Mouse (Mus musculus): ENCODE results near the gene Esrrg. TPM values are rescaled to one million over a fixed set of nuclear protein-coding genes. Genes with fewer than 3 reads are reported as not detected.

Esrrg gene
- polyA plus RNA-seq, 1 experiment from 2014 or later = 22.4 TPM

DNA sequence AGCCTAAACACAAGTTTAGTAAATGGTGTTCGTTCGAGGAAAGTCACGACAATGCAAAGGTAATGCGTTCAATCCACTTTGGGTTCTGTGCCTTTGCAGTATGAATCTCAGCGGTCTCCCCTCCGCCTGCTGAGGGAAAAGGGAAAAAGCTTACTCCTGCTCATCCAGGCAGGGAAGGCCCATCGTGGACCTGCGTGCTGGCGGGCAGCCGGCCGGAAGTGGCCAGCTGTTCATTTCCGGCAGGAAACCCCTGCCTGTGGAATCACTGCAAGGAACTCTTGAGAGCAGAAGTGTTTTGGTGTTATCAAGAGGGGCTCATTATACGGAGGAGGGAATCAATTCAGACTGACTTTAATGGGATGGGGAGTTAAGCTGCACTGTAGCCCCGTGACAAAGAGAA, 127.9 kb downstream of the Esrrg start:
- Histone ChIP-seq H3K4me3 (no peak overlapping the region), H3K27ac (0 out of 2 replicates have a peak overlapping the region, but pooled peaks have one; percentile 53), H3K27me3 (ENCODE audit: insufficient read depth, poor library complexity, severe bottlenecking) (no peaks in the 10 kb centered on the region)

DNA sequence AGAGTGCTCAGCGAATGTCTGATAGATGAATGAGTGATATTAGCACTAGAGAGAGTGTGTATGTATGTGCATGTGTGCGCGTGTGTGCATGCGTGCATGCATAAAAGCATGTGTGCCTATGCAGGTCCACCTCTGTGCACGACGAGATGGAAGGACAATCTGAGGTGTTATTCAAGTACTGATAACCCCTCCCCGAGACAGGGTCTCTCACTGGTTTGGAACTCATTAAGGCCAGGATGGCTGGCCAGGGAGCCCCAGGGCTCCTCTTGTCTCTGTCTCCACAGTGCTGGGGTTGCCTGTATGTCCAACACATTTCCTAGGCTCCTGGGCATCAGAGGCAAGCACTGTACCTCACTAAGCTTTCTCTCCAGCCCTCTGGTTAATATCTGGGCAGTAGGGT, 128.7 kb downstream of the Esrrg start:
- Histone ChIP-seq H3K27ac (no peak overlapping the region), H3K4me1 (peaks cover 27% of the 10 kb centered on the region), H3K36me3 (no peaks in the 10 kb centered on the region), H3K27me3 (ENCODE audit: insufficient read depth, poor library complexity, severe bottlenecking) (no peaks in the 10 kb centered on the region), H3K9me3 (no peaks in the 10 kb centered on the region), H3K4me3 (no peak overlapping the region)
- peak; percentile 70 for DNase-seq (ENCODE audit: low spot score)
- 58% methylated on average over 7 of the region's 7 CpGs for WGBS

More for the DNA sequence above, 127.9 kb downstream of the Esrrg start:
- WGBS = 51% methylated on average over 14 of the region's 14 CpGs
- Histone ChIP-seq H3K4me1 (peaks cover 27% of the 10 kb centered on the region), H3K9me3 (no peaks in the 10 kb centered on the region), H3K36me3 (no peaks in the 10 kb centered on the region)
- peak; percentile 72 for DNase-seq (ENCODE audit: low spot score)

DNA sequence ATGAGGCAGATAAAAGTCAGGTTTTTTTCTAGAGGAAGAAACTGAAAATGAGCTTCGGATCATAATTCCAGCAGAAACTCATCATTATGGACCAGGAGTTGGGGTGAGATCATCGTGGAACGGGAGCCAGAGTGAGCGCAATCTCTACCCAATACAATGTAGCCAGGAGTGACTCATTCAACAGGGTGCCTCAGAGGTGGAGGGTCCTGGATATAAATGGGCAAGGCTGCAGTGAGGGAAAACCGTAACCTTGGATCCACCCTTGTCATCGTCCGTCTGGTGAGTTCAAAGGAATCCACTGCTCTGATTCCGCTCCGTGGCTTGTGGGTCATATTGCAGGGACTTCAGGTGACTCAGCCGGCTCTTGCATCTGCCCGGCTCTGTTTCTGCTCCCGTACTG, 131.9 kb downstream of the Esrrg start:
- no peaks in the 10 kb centered on the region for H3K27me3 ChIP-seq (ENCODE audit: insufficient read depth, poor library complexity, severe bottlenecking)
- peaks cover 3% of the 10 kb centered on the region for H3K36me3 ChIP-seq
- no peak overlapping the region for H3K4me3 ChIP-seq
- DNase-seq (ENCODE audit: low spot score) = peak; percentile 75
- H3K27ac ChIP-seq = 0 out of 2 replicates have a peak overlapping the region, but pooled peaks have one; percentile 52
- 59% methylated on average over 12 of the region's 12 CpGs for WGBS
- H3K9me3 ChIP-seq = no peaks in the 10 kb centered on the region
- peaks cover 26% of the 10 kb centered on the region for H3K4me1 ChIP-seq

DNA sequence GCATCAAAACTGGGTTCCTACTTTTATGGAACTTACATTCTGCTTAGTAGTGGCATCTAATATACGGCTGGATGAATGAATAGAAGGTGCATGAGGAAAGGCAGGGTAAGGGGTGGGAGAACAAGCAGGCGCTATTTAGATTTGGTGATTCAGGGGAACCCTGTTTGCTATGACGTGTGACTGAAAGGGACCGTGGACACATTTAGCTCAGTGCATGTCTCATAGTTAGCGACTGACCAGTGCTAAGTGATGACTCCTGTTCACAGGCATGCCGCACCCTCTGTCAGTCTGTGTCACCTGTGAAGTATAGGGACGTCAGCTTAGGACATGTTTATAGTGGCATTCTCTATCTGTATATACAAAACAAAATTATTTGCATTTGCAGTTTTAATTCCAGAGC, 132.7 kb downstream of the Esrrg start:
- WGBS = 56% methylated on average over 7 of the region's 7 CpGs
- Histone ChIP-seq H3K4me3 (no peak overlapping the region), H3K27ac (0 out of 2 replicates have a peak overlapping the region, but pooled peaks have one; percentile 52), H3K4me1 (peaks cover 21% of the 10 kb centered on the region), H3K27me3 (ENCODE audit: insufficient read depth, poor library complexity, severe bottlenecking) (no peaks in the 10 kb centered on the region), H3K9me3 (no peaks in the 10 kb centered on the region), H3K36me3 (peaks cover 5% of the 10 kb centered on the region)
- DNase-seq (ENCODE audit: low spot score) = peak; percentile 70

DNA sequence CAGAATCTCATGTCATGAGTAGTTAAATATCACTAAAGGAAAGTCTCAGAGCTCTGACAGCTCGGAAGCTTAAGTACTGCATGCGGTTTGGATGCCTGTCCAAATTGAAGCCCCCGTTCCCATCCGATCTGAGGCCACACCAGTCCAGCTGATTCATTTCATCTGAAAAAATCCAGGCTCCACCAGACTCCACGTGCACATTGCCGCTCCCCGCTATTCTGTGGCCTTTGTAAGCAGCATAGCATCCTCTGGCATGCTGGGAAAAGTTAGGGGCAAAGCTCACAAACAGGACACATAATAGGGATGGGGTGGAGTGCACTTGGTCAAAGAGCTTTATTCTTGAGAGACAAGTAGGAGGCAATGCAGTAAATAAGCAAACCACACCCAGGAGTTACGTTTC, 133.5 kb downstream of the Esrrg start:
- WGBS = 80% methylated on average over 8 of the region's 8 CpGs
- Histone ChIP-seq H3K27me3 (ENCODE audit: insufficient read depth, poor library complexity, severe bottlenecking) (no peaks in the 10 kb centered on the region), H3K4me3 (no peak overlapping the region), H3K36me3 (peaks cover 5% of the 10 kb centered on the region), H3K4me1 (peaks cover 16% of the 10 kb centered on the region), H3K27ac (no peak overlapping the region), H3K9me3 (no peaks in the 10 kb centered on the region)
- peak; percentile 54 for DNase-seq (ENCODE audit: low spot score)

DNA sequence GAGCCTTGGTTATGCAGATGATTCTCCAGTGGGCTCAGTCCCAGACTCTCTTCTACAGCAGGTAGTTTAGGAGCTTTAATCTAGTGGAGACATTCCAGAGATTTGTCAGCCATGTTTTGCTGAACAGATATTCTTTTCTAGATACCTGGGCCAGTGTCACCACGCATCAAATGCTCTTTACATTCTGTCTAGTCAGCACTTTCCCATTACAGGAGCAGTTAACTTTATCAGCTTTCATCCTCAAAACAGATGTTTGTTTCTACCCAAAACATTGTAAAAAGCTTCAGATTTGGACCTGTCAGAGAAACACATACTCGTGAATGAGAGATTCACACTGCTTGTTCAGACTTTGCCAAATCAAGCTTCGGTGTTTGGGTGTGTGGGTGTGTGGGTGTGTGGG, 140.7 kb downstream of the Esrrg start:
- peaks cover 11% of the 10 kb centered on the region for H3K4me1 ChIP-seq
- no peak overlapping the region for H3K4me3 ChIP-seq
- WGBS = 70% methylated on average over 3 of the region's 3 CpGs
- DNase-seq (ENCODE audit: low spot score) = no peak
- no peaks in the 10 kb centered on the region for H3K27me3 ChIP-seq (ENCODE audit: insufficient read depth, poor library complexity, severe bottlenecking)
- H3K27ac ChIP-seq = peak overlapping the region; percentile 79
- no peaks in the 10 kb centered on the region for H3K9me3 ChIP-seq
- H3K36me3 ChIP-seq = peaks cover 5% of the 10 kb centered on the region

DNA sequence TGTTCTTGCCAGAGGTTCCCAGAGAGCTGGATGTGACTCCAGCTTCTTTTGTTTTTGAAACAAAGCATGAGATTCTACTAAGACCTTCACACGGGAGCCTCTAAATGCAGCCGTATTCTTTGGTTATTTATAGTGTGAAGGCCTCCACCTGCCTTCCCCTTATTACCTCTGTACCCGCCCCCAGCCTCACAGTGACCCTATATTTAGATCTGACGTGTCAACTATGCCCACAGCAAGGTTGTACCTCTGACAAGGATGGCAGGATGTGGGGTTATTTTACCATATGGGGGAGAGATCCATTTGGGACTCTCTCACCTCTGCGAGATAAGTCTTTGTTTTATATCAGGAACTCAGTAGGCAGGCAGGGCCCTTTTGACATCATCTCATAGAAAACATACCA, 141.3 kb downstream of the Esrrg start:
- no peaks in the 10 kb centered on the region for H3K9me3 ChIP-seq
- H3K4me3 ChIP-seq = no peak overlapping the region
- peak; percentile 71 for DNase-seq (ENCODE audit: low spot score)
- peaks cover 5% of the 10 kb centered on the region for H3K36me3 ChIP-seq
- peaks cover 11% of the 10 kb centered on the region for H3K4me1 ChIP-seq
- peak overlapping the region; percentile 79 for H3K27ac ChIP-seq
- WGBS = 46% methylated on average over 5 of the region's 5 CpGs
- H3K27me3 ChIP-seq (ENCODE audit: insufficient read depth, poor library complexity, severe bottlenecking) = no peaks in the 10 kb centered on the region

DNA sequence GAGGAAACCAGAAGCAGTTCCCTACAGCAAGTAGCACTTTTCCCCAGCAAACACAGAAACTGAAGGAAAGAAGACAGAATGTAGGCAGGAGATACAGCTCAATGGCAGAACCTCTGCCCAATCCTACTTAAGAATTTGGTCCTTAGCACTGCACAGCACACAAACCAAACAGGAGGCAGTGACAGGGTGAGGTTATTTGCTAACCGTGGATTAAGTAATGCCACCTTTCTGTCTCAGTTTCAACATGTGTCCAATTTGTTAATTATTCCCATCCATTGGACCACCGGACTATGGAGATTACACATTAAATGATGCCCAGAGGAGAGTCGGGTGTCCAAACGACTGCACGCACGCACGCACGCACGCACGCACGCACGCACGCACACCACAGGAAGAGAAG, 146.9 kb downstream of the Esrrg start:
- Histone ChIP-seq H3K9me3 (no peaks in the 10 kb centered on the region), H3K27me3 (ENCODE audit: insufficient read depth, poor library complexity, severe bottlenecking) (no peaks in the 10 kb centered on the region), H3K4me1 (peaks cover 11% of the 10 kb centered on the region), H3K27ac (no peak overlapping the region), H3K4me3 (no peak overlapping the region), H3K36me3 (no peaks in the 10 kb centered on the region)
- DNase-seq (ENCODE audit: low spot score) = no peak
- 94% methylated on average over 13 of the region's 13 CpGs for WGBS

DNA sequence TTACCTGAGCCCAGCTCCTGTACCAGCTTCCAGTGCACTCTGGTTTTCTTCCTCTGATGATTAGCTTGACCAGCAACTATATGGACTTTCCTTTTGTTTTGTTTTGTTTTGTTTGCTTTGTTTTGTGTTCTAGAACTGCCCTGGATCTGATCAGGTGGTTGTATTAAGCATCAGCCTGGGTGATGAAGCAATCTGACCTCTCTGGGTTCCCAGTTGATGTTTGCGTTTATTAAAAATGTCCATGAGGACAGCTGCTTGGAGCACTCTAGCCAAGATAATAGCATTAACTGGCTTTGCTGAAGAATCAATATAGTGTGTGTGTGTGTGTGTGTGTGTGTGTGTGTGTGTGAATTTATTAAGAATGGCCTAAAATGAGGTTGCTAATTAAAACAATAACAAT, 149.4 kb downstream of the Esrrg start:
- H3K9me3 ChIP-seq = no peaks in the 10 kb centered on the region
- H3K4me3 ChIP-seq = no peak overlapping the region
- H3K36me3 ChIP-seq = no peaks in the 10 kb centered on the region
- H3K4me1 ChIP-seq = peaks cover 16% of the 10 kb centered on the region
- H3K27me3 ChIP-seq (ENCODE audit: insufficient read depth, poor library complexity, severe bottlenecking) = no peaks in the 10 kb centered on the region
- DNase-seq (ENCODE audit: low spot score) = no peak
- no peak overlapping the region for H3K27ac ChIP-seq
- 89% methylated on average over 1 of the region's 1 CpGs for WGBS

DNA sequence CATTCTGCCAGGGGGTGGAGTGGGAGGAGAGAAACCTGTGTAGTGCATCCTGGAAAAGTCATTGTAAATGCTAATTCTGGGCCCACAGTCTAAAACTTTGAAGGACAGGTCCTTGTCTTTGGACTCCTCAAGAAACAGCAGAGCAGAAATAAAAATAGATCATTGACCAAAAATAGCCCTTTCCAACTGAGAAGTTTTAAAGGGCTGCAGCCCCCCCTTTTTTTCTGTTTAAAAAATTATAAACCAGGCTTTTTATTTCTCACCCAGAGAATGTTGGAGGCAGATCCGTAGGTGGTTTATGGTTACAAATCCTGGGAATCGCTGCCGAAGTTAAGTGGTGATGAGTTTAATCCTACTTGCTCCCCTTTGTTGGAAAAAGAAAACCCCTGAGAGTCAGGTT, 150.0 kb downstream of the Esrrg start:
- H3K27me3 ChIP-seq (ENCODE audit: insufficient read depth, poor library complexity, severe bottlenecking) = no peaks in the 10 kb centered on the region
- DNase-seq (ENCODE audit: low spot score) = no peak
- no peak overlapping the region for H3K27ac ChIP-seq
- H3K36me3 ChIP-seq = no peaks in the 10 kb centered on the region
- peaks cover 16% of the 10 kb centered on the region for H3K4me1 ChIP-seq
- H3K4me3 ChIP-seq = no peak overlapping the region
- H3K9me3 ChIP-seq = no peaks in the 10 kb centered on the region
- WGBS = 62% methylated on average over 3 of the region's 3 CpGs

DNA sequence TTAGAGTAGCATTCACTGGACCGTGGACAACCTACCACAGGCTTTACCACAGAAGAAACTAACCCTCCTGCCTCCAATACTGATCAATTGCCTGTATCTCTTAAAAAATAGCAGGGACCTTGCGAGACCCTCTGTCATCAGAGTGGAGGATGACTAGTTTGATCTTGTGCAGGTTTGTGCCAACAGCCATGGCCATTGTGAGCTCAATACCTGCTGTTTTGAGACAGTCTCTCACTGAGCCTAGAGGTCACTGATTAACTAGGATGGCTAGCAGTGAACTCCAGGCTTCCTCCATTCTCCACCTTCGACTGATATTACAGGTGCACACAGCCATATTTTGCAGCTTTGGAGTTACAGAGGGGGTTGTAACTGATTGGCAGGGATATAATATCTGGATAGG, 150.9 kb downstream of the Esrrg start:
- Histone ChIP-seq H3K27ac (no peak overlapping the region; the same call in 1 of the 2 replicates), H3K27me3 (ENCODE audit: insufficient read depth, poor library complexity, severe bottlenecking) (no peaks in the 10 kb centered on the region), H3K36me3 (no peaks in the 10 kb centered on the region), H3K4me3 (no peak overlapping the region), H3K4me1 (peaks cover 16% of the 10 kb centered on the region), H3K9me3 (no peaks in the 10 kb centered on the region)
- DNase-seq (ENCODE audit: low spot score) = no peak
- 82% methylated on average over 3 of the region's 3 CpGs for WGBS

DNA sequence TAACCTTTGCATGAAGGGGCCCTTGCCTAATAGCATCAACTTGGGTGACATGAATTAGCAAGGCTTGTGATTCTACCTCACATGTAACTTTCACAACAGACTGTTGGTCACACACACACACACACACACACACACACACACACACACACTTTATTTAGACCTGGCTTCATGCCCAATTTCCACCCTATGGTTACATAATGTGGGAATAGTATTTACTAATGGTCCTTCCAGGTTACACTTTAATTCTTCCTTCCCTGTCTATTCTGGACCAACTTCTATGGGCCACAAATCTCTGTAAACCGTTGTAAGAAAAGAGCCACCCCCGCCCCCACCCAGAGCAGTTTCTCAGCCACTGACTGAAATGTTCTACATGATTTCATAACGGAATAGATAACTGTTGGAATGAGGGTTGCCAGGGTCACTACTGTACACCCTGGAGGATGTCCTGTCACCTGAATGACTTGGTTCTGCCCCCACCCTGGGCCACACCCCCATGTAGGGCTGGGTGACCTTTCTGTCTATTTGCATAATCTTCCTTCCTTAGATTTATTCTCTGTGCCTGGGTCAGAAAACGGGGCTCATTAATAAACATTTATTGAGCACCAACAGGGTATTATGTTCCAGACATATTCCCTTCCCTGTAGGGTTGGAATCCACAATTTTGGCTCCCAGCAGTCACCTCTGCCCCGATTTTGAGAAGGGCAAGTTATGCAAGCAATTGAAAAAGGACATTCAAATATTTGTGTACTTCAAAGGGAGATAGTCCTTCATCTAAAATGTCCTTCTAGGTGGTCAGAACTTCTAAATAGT, 154.3 kb downstream of the Esrrg start:
- no peak overlapping the region for H3K27ac ChIP-seq
- peaks cover 16% of the 10 kb centered on the region for H3K4me1 ChIP-seq
- H3K27me3 ChIP-seq (ENCODE audit: insufficient read depth, poor library complexity, severe bottlenecking) = no peaks in the 10 kb centered on the region
- 81% methylated on average over 5 of the region's 5 CpGs for WGBS
- no peak overlapping the region for H3K4me3 ChIP-seq
- H3K9me3 ChIP-seq = no peaks in the 10 kb centered on the region
- H3K36me3 ChIP-seq = no peaks in the 10 kb centered on the region
- DNase-seq (ENCODE audit: low spot score) = no peak

DNA sequence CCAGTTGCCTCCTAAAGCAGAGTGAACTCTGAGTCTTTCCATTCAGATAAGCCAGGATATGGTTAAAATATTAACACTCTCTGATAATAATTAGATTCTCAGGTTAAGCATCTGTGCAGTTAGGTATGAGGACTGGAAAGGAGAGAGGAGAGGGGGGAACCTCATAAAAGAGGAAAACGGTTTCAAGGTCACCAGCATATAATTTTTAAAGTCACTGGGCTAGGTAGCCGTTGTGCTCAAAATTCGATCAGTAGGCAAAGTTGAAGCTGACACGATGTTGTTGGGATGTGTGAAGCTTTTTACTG, 154.8 kb downstream of the Esrrg start:
- no peaks in the 10 kb centered on the region for H3K27me3 ChIP-seq (ENCODE audit: insufficient read depth, poor library complexity, severe bottlenecking)
- no peak overlapping the region for H3K27ac ChIP-seq
- no peak for DNase-seq (ENCODE audit: low spot score)
- H3K9me3 ChIP-seq = no peaks in the 10 kb centered on the region
- H3K4me1 ChIP-seq = peaks cover 13% of the 10 kb centered on the region
- 84% methylated on average over 4 of the region's 4 CpGs for WGBS
- H3K36me3 ChIP-seq = no peaks in the 10 kb centered on the region
- no peak overlapping the region for H3K4me3 ChIP-seq

DNA sequence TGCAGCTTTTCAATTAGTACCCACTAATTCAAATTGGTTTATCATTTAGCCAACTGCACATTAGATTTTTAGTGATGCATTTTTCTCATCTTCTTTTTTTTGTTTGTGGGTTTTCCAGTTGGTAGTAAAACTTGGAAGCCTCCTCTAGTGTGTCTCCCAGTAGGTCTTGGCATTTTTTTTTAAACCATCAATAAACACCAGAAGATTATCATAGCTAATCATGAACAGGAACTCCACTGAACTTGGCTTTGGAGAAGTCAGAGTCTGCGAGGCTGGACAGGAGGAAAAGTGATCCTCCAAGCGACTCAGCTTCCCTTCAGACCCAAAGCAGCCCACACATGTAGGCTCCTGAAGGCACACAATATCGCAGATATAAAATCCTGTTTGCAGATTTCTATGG, 155.2 kb downstream of the Esrrg start:
- peaks cover 9% of the 10 kb centered on the region for H3K4me1 ChIP-seq
- H3K27me3 ChIP-seq (ENCODE audit: insufficient read depth, poor library complexity, severe bottlenecking) = no peaks in the 10 kb centered on the region
- H3K27ac ChIP-seq = no peak overlapping the region
- no peaks in the 10 kb centered on the region for H3K9me3 ChIP-seq
- H3K4me3 ChIP-seq = no peak overlapping the region
- H3K36me3 ChIP-seq = no peaks in the 10 kb centered on the region
- DNase-seq (ENCODE audit: low spot score) = no peak
- WGBS = 77% methylated on average over 3 of the region's 3 CpGs
